Mouse (Mus musculus) thymus, postnatal 10 days (tissue): ENCODE measurements at regions not wholly inside any gene's neighbourhood (a gene's known extent, or its start where the extent isn't known, plus 50 kb on each side); places are given as distances from the start of the nearest gene placed in this dataset.
A peak's percentile ranks its signal among the peaks of the same experiment; 100 is the strongest.

ENCODE experiments used
- DNase-seq, 2 experiments: peaks; one replicate each; pipeline ENCODE4 v3.0.0; 2021; ENCODE audit warnings: low spot score in 2 of 2

DNA sequence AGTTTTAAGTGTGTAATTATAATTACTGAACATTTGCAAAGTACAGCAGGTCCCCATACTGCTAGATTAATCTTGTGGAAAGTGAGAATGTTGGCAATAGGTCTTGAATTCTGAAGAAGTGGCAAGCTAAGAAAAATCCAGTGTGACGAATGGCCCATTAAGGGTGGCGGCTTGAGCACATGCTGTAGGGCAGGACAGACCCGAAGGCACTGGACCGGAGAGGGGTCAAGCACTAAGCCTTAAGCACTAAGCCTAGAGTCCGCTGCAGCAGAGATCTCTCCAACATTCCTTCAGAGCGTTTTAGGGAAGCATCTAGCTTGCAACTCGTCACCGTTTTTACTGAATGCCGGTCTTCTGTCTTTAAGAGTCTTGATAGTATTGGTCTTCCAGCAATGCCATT, 105.6 kb downstream of the Aldh8a1 start:
- DNase-seq, result no peak

- no peak for DNase-seq
Observed at GRCm38 (mm10) chr10:21483373-21483772, 106.3 kb downstream of the Aldh8a1 start.

GRCm38 (mm10) chr10:21488374-21488930, 104.5 kb upstream of the 1700020N01Rik start:
- no peak for DNase-seq

- DNase-seq, result no peak
Observed at GRCm38 (mm10) chr10:21490910-21491309, 102.0 kb upstream of the 1700020N01Rik start.

DNA sequence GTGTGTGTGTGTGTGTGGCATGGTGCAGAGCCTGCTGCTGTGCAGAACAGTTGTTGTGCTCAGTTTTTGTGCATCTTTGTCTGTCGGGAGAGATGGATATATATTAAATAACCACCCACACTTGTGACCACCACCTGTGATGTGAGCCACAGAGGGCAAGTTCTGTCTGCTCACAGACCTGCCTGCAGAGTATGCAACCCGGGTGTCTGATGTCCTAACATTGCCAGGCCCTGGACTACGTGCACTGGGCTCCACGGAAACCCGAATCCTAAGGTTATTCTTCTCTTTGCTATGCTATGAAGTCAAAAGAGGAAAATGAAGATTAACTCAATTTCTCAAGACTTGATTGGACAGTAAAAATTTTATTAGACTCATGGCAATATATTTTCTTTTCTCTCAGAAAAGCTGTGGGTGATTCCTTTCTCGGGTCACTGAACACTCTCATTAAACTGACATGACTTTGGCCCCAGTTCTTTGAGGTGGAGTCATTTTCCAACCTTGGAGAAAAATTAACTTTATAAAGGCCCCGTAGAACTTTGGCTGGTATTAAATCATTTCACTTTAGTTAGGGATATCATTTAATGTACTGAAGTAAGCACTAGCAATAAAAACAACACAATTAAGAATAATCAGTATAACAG, 100.6 kb upstream of the 1700020N01Rik start:
- DNase-seq, result no peak

- DNase-seq, result no peak
Observed at GRCm38 (mm10) chr10:21494536-21494935, 98.4 kb upstream of the 1700020N01Rik start.

GRCm38 (mm10) chr10:21497110-21497509, 95.8 kb upstream of the 1700020N01Rik start:
- DNase-seq, result no peak

GRCm38 (mm10) chr10:21498143-21498542, 94.8 kb upstream of the 1700020N01Rik start:
- DNase-seq, result no peak

GRCm38 (mm10) chr10:21501658-21502057, 91.3 kb upstream of the 1700020N01Rik start:
- DNase-seq, result no peak

GRCm38 (mm10) chr10:21504431-21504830, 88.5 kb upstream of the 1700020N01Rik start:
- DNase-seq, result peak; percentile 61 to 65

DNA sequence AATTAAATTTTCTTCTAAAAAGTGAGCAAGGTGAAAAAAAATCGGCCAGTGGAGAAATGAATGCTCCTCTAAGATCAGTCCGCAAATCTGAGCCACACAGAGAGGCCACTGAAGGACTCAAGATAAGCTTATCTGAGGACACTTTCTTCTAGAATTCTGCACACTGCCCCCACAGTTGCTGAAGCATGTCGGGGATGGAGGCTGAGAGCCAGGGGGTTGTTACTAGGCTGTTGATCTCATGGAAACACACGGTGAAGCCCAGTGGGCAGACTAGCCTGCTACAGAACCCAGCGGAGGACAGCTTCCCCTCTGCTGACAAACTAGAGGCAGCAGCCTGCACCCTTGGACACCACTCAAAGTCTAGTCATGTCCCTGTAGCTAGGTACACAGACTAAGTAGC, 81.6 kb upstream of the 1700020N01Rik start:
- no peak for DNase-seq

DNA sequence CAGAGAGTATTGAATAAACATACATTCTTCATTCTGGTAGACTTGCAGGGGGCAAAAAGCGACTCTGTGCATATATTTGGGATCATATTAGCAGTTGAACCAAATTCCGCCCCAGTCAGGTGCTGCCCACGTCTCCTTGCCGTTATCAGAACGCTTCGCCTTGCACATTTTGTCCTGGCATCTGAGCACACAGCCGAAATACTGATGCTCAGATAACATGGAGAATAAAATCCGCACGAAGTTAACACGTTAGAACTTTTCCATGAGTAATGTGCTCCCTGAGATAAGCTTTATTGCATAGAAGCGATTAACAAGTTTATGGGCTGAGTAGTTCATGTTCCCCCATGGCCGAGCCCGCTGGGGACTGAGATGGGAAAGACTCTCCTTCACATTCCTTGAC, 80.5 kb upstream of the 1700020N01Rik start:
- DNase-seq, result no peak

DNA sequence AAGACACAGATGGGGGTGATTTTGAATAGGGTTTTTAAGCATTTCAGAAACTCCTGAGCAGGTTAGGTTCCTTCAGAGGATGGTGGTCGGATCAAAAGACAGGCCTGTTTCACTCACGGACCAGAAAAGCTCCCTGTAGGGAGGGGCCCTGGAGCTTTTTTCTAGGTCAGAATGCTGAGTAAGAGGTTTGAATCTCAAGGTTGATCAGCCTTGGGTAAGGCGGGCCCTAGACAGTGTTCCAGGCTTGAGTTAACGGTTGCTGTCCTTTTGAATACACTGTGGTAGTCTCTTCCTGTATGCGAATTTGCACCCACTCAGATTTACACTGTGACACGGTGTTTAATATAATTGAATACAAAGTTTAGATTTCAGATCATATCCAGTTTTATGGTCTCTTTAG, 75.2 kb upstream of the 1700020N01Rik start:
- DNase-seq, result no peak

DNA sequence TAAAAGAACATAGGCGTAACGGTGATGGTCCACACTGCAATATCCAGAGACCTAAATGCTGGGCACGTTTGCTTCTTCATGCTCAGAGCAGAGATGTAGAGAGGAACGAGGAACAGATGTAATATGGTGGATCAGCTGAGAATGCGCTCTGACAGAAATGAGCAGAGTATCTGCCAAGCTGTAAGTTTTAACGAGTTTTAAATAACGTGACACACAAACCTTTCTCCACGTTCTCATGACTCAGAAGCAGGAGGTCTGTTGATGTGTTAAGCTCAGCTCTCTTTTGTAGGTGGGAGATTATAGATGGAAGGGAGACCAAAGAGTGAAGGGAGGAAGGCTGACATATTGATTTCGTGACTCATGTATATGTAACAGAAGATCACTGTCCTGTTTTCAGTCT, 72.1 kb upstream of the 1700020N01Rik start:
- no peak for DNase-seq

DNA sequence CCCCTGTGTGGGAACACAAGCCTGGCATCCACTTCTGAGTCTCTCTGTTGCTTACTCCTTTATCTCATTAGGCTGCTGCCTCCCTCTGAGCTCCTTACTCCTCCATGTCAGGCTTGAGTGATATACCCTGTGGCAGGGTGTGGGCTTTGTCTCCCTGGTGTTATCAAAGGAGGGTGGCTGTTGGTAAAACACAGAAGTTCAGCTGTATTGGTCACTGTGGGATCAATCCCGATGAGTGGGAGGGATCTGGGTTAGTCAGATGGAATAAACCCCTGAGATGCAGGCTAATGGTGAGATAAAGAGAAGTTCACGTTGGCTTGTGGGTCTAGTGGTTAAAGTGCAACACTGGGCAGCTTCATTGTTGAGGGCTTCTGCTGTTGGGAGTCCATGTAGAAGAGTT, 67.4 kb upstream of the 1700020N01Rik start:
- DNase-seq, result no peak

DNA sequence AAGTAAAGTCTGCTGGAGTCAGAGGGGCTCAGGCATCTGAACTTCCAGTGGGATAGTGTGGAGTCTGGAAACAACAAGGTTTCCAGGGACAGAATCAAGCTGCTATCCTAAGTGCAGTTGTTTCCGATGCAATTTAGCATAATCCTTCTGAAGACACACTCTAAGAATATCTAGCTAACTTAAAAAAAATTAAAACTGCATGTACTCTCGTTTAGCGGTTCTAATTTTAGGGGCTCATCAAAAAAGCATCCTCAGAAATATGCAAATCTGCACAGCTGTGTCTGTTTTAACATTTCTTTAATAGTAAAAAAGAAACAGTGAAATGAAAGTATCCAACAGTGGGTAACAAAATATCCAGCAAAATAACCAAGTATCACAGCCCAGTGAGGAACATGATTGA, 64.5 kb upstream of the 1700020N01Rik start:
- DNase-seq, result no peak

DNA sequence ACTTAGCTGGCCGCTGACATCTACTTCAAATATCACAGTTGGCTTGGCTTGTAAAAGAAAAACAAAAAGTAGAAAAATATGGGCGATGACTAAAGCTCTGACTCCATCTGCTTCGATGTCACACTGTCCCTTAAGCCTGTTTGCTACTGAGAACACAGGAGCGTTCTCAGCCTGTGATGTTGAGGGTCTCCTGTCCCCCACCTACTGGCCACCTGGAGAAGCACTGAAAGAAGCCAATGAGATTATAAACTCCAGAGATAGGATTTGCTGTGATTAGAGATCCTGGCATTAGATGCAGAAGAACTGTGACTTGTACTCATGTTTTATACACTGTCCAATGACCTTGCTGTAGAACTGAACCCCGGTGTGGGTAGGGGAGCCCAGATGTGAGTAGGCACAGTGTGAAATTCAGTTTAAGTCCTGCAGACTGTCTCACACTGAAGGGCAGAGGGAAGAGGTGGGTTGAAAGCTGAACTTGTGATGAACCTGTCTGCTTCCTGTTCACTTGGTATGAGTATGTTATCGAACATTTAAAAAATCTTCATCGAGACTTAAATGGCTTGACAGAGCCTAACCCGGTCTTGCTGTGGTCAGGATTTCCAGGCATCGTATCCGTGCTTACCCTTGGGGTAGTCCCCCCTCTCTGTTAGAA, 63.7 kb upstream of the 1700020N01Rik start:
- DNase-seq, result peak in 1 of 2 experiments; percentile 48

- no peak for DNase-seq
Observed at GRCm38 (mm10) chr10:21532142-21532541, 60.8 kb upstream of the 1700020N01Rik start.

DNA sequence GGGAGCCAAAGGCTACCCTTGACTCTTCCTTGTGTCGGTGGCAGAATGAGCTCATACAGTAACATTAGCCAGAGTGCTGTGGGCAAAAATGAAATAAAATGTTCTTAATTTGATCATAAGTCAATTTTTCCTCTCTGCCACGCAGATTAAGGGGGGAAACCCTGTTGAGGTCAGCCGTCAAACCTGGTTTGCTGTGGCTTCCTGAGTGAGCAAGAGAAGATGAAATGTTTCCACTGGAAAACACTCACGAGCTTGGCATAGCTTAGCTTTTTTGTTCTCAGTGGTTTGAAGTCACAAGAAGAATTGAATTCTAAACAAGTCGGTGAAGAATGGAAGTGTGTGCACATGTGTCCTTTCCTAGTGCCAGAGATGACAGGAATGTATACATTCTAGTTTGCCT, 57.3 kb upstream of the 1700020N01Rik start:
- DNase-seq, result no peak

GRCm38 (mm10) chr10:21538481-21538880, 54.5 kb upstream of the 1700020N01Rik start:
- DNase-seq, result no peak
